Mouse (Mus musculus): ENCODE results near the gene Ppp4r1.

DNA sequence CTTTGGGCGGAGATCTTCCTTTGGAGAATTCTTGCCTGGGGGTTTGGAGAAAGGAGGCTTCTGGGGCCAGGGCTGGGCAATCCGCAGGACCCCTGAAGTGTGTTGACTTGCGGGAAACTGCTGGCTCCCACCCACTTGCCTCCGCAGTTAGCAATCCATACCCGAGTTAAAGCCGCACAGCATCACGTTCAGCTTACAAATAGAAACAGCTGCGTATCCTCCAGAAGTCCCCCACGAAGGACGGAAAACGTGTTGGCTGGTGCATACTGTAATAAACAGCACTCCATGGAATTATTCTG lies 103.0 kb downstream of the Ppp4r1 start:
- no peak; the same call in 1 of the 2 replicates for TF ChIP-seq POLR2A (IDR thresholded peaks at IDR 0.05; ENCODE audit: insufficient read depth, low read depth, low read length)
- TF ChIP-seq CTCF (IDR thresholded peaks at IDR 0.05; ENCODE audit: insufficient read depth, low read depth, low read length) = no peak
